Mouse (Mus musculus) heart, adult 10 weeks (tissue): ENCODE results near the gene Cisd1. TPM values are rescaled to one million over a fixed set of nuclear protein-coding genes. Genes with fewer than 3 reads are reported as not detected.

Experiments used
- polyA plus RNA-seq: library from polyadenylated mRNA; stranded (reverse); fragments of 350-450 nt; fragmentation: Illumina TruSeq; extraction: RNeasy Lipid Tissue Mini Kit (QIAGEN cat#74804); gene quantifications from one replicate; pipeline ENCODE4 v1.2.3, GENCODE M21; 2014; ENCODE audit warnings: low read depth, low replicate concordance

Cisd1 gene
- polyA plus RNA-seq: 300 TPM

DNA sequence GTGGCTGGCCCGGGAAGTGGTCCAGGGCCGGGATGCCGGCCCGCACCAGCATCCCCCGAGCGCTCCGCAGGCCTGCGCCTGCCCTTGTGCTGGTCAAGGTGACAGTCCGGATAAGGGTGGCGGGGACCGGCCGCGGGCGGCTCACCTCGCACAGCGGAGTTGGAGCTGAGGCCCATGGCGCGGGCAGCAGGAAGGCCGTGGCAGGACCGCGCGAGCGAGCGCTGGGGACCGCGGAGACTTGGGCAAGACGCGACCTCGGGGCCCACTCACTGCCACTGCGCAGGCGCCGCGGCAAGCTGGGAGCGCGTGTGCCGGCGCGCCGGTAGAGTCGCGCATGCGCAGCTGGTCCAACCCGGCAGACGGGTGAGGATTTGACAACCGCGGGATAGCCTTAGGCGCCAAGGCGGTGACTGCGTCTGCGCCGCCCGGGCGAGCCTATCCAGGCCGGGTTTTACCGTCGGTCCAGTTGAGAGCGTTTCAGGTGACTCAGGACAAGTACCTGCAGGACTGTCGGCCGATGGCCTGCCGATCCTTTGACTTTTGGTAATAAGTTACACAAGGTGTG, at the start of gene Cisd1:
Gene Cisd1, minus strand, starts transcription at position 376 of the 565 bp plus-strand sequence.

DNA sequence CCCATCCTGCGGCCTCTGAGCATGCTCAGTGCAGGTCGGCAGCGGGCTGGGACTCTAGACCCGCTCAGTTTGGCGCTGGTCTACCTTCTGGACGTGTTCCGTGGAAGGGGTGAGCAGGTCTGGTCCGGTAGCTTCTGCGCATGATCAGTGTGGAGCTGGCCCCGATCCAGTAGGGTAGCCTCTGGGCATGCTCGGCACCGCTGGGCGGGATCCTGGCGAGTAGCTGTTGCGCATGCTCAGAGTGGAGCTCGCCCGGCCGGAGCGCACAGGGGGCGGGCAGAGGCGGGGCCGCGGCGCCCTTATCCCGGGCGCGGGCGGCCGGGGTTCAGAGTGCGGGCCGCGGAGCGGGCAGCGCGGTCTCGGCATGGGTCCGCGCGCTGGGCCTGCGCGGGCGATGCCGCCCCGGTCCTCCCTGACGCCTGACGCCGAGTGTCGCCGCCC, 2.8 kb upstream of the Cisd1 start, which contains the start of gene Ipmk:
Gene Ipmk, plus strand, starts transcription at position 255 of the 441 bp plus-strand sequence.

DNA sequence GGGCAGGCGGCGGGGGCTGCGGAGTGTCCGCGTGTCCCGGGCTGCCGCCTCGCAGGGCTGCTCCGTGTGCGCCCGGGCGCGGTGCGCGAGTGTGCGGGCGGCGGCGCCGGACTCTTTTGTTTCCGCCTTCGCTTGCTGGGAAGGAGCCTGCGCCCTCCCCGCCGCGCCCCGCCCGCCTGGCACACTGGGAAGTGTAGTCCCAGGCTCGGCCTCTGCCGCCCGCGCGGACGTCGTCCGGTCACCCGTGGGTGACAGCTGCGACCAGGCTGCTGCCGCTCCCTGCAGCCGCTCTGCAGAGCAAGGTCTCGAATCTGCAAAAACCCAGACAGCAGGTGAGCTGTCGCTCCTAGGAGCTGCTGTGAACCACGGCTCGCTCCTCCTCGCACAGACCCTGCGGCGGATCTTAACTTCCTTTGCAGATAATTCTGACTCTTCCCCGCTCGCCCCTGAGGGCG, 59.6 kb downstream of the Cisd1 start, which contains the start of gene Ube2d1:
Gene Ube2d1, minus strand, starts transcription at position 137 of the 455 bp plus-strand sequence.

Other genes starting within 250 kb of the Cisd1 start
- 15.5 TPM for gene Bicc1, start 185.3 kb downstream of the Cisd1 start, polyA plus RNA-seq
- gene Tfam, start 106.7 kb downstream of the Cisd1 start, polyA plus RNA-seq: 52.3 TPM
- 64.8 TPM for gene Ube2d1, start 59.7 kb downstream of the Cisd1 start, polyA plus RNA-seq
- gene Ipmk, start 2.8 kb upstream of the Cisd1 start, polyA plus RNA-seq: 9.6 TPM